Mouse (Mus musculus): ENCODE results near the gene Gm49601. TPM values are rescaled to one million over a fixed set of nuclear protein-coding genes. Genes with fewer than 3 reads are reported as not detected.

Gm49601 gene
- total RNA-seq, 4 experiments from 2014 or later, result 207 to 234 (median 219) TPM

DNA sequence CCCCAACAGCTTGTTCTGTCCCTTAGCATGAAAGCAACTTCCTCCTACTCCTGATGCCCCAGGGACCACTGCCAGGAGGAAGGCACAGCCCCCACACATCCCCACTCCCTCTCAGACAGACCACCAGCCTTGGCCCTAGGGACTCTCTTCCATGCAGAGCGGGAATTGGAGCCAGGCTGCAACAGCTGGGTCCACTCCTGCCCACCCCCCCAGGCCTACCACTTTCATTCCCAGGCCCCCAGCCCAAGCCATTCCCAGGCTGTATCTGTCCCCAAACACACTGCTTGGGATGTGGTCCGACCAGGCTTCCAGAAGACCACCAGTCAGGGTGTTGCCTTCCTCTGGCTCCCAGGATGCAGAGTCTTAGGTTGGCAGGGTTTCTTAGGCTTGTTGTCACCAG, 17.1 kb downstream of the Gm49601 start:
- no peak for DNase-seq (ENCODE audit: low spot score in 2 of 2)

DNA sequence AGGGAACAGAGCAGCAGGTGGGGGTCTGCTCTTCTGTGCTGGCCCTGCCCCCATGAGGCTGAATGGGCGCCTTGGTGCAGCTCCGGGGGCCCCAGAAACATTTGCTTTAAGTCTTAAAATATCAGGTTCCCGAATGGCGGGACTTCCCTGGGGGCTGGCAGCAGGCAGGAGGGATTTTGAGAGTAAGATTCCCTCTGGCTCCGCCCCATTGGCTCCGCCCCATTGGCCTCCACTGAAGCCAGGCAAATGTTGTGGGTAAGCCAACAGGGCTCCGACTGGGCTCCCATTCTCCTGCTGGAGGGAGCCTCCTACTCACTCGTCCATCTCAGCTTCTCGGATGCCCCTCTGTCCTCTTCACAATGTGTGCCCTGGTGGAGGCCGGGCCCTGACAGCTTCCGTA, 18.0 kb downstream of the Gm49601 start:
- no peak for DNase-seq (ENCODE audit: low spot score in 2 of 2)

DNA sequence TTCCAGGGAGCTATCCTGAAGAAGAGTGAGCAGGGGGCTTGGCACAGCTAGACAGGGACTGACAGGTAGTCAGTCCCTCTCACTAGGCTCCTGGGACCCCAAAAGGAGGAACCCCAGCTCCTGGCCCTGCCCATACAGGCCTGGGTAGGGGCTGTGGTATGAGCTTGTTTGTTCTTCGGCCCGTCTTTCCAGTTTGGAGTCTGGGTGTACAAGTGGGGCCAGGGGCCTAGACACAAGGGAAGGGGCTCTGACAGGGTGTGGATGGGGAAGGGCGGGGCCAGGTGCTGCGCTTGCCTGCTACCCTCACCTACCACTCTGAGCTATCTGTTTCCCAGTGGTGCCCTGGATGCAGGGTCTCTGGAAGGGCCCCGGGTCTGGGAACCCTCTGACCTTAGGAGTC, 20.5 kb downstream of the Gm49601 start:
- DNase-seq (ENCODE audit: low spot score in 2 of 2), result no peak

DNA sequence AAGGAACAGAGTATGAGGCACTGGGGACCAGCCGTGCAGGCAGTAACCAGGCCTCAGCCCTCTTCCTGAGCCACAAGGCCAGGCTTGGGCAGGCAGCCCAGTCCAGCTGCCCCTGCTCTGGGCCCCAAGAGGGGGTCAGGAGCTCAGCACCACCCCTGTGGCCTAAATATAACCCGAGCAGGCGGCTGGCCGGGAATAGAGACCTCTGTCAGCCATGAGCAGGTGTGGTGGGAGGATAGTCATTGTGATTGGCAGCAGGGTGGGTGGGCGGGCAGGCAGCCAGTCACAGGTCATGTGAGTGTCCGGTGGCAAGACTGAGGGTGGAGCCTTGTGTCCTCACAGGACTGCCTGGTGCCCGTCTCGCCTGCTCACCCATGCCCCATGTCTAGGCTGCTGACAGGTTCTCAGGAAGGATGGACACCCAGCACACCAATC, 21.9 kb downstream of the Gm49601 start:
- DNase-seq (ENCODE audit: low spot score in 2 of 2), result no peak

DNA sequence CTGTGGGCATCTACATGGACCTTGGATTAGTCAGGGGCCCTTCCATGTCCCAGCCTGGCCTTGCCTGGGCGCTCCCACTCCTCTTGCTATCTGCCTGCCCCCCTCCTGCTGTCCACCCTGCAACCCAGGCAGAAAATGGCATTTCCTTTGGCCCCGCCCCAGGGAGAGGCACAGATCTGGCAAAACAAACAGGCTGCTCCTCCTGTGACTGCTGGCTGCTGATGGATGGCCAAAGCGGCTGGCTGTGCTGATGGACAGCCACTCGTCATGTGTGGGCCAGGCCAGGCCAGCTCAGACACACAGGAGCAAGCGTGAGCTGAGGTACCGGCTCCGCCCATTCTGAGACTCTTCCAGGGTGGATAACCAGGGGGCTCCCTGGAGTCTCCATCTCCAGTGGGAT, 24.8 kb downstream of the Gm49601 start:
- DNase-seq (ENCODE audit: low spot score in 2 of 2), result no peak

DNA sequence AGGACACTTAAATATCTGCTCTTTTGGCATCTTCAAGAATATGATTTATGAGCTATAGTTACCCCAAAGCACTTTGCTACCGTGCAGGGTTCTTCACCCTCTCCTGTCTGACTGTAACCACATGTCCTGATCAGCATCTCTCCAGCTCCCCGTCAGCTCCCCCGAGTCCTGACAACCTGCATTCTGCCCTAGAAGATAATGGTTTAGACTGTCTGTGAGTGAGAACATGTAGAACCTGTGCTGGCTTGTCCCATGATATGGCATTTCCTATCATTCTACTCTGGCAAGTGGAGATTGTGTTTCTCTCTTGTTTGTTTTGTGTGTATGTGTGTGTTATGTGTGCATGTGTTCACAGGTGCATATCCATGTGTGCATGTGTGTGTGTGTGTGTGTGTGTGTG, 28.2 kb downstream of the Gm49601 start:
- no peak for DNase-seq (ENCODE audit: low spot score in 2 of 2)

DNA sequence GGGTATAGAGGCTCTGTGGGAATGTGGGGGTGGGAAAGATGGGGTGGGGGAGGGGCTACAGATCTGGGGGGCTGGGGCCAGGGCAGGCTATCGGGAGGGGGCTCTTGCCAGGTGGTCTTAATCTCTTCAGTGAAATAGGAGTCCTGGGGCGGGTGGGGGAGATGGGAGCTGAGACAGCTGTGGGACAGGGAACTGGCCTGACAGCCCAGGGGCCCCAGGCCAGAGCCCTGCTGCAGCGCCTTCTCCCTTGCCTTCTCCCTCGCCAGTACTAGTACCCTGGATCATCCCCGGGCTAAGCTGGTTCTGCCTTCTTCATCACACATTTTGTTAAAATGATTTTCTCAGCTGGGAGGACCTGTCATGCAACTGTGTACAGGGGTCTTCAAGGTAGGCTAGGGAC, 30.0 kb downstream of the Gm49601 start:
- DNase-seq (ENCODE audit: low spot score in 2 of 2), result no peak

DNA sequence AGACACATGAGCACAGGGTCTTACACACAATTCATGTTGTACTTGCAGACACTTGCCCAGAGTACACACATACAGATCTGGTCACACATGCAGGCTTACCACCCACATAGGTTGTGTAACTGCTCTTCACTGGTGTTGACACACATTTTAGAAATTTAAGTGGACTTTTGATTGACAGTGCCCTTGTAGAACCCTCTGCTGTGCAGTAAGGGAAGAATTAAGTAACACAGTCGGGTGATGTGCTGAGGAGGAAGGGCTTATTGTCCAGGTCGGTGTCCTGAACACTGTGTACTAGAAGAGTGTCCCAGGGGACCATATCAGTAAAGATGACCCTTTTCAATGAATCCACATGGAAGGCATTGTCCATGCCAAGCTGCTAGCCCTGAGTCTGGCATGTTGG, 32.3 kb downstream of the Gm49601 start:
- DNase-seq (ENCODE audit: low spot score in 2 of 2), result no peak

DNA sequence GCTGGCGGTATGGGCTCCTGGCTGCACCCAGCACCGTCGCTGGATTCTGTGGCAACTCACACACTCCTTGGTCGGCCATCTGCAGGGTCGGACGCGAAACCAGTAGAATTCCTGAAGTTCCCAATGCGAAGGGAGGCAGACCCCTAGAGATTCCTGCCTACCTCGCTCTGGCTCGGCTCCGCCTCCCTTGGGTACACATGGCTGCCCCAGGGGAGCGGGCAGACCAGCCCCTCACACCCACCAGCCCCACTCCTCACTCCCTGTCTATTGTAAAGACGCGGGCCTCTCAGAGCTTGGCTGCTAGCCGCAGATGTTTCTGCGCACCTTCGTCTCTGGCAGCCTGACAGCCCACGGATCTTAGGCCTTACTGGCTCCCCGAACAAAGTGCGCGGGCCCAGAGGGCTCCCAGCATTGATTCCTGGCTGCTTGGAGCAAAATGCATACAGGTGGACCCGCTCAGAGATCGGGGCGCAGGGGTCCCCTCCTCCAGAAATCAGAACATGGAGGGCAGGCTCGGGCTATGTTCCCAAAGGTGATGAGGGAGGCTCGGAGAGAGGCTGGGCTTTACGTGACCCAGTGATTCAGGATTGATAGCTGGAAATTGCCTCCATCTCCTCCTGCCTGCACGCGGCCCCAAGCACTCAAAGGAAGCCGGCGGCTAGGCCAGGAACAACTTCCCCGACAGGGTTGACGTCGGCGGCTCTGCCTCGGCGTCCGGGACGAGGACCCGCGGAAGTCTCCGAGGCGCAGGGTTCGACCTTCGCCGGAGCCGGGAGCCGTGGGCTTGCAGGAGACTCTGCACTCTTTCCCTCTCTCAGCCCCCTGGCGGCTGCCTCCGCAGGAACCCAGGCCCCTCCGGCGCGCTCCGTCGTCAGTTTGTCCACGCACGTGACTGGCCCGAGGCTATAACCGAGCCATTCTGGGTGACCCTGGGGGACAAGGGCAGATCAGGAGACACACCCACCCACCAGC, 34.9 kb downstream of the Gm49601 start:
- DNase-seq (ENCODE audit: low spot score in 2 of 2), result no peak

DNA sequence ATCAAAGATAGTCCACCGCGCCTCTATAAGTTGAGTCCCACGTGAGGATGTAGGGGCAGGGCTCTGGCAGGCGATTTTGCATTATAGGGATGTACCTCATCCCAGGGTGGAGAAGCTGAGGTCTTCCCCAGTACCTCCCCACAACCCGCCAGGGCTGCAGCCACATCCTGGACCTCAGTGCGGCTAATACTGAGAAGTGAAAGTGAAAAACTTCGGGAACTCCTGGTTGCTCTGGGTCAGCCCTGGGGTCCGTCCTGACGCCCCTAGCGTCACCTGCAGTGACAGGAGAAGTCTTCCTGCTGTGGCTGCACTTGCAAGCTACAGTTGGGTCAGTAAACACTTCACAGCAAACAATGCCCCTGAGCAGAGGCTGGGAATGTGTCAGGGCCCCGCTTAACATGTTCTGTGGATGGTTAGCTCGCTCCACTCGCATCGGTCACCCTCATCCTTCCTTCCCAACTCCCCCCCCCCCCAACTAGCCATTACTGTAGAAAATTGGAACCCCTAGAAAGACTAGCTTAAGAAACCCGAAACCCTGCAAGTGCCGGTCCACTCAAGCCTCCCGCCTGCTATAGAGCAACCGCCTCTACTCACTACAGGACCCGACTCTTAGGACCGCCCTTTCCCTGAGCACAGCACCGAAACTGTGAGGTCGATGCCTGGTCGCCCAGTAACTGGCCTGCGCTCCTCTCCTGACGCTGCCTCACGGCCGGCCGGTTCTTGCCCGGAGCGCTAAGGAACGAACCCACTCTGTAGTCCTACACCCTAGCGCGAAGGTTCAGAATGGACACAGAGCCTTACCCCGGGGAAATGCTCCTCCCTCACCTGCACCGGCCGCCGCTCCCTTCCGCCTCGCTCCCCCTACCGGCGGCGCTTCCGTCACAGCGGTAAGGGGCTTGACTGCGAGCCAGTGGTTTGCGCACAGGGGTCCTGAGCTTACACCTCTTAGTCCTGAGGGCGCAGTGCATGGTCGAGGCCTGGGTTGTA, 36.1 kb downstream of the Gm49601 start, which contains the start of gene Tbx1:
Gene Tbx1, minus strand, starts transcription at position 868 of the 987 bp plus-strand sequence.
- no peak for DNase-seq (ENCODE audit: low spot score in 2 of 2)

DNA sequence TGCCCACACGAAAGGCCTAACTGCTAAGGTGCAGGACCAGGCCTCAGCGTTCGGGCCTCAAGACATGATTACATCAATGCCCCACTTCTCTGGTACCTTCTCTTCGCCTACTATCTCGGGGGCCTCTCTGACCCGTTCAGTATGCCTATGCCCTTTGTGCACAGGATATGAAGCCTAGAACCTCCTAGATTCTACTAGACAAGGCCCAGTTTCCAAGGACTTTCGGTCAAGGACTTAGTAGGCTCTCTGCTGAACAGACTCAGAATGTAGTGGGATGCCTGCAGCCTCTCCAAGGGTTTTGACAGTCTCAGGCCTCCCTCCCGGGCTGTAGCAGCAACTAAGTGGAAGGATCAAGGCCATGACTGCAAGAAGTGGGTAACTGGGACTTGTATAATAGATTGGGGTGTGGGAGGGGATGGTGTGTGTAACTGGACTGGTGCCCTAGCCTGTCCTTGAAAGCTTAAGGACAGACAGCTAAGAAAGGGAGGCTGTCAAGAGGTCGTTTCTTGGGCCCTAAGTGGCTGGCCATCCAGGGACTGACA, 37.1 kb downstream of the Gm49601 start:
- DNase-seq (ENCODE audit: low spot score in 2 of 2), result no peak

DNA sequence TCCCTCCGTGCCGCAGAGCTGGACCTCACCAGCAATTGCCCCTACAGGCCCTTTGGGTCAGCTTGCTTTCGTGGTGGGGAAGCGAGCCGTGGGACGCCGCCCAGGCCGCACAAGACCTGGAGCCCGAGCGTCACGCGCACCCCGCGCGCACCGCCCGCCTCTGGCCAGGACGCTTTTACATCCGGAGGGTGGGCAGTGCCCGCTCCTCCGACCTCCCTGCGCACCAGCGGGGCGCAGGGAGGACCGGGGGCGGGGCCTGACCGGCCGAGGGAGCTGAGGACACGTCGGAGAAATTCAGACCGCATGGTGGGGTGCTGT, 37.5 kb downstream of the Gm49601 start:
- DNase-seq (ENCODE audit: low spot score in 2 of 2), result no peak

DNA sequence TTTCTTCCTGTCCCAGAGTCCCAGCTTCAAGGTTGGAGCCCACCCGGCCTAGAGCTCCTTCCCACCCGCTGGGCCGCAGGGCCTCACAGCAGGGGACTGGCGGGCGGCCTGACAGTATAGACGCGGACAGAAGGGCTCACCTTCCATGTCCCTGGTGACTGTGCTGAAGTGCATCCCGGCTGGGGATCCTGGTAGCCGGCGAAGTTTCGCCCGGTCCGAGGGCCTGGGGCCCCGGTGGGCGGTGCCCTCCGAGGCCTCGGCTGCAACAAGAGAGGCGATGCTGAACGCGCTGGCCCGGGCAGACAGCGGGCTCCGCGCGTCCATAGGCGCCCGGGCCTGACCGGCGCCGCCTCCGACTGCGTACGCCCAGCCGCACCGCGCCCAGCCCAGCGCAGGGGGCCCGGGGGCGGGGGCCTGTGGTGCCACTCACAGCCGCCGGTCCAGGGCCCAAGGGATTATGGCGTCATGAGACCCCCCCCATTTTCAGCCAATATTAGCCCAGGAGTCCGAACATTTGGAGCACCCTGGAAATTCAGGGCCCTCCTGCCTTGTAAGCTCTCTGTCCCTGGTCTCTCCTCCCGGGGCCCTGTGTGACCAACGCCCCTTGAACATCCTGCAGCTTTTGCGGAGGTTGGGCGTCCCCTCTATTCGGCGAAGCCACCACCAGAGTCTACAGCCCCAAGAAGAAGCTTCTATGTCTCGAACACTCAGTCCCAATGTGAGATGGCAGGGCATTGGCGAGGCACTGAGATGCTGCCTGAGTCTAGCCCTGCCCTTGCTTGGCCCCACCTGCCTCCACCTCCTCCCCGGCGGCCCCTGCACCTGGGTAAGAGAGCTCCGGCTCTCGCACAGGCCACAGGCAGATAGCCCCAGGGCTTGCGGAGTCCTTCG, 38.1 kb downstream of the Gm49601 start:
- no peak for DNase-seq (ENCODE audit: low spot score in 2 of 2)

DNA sequence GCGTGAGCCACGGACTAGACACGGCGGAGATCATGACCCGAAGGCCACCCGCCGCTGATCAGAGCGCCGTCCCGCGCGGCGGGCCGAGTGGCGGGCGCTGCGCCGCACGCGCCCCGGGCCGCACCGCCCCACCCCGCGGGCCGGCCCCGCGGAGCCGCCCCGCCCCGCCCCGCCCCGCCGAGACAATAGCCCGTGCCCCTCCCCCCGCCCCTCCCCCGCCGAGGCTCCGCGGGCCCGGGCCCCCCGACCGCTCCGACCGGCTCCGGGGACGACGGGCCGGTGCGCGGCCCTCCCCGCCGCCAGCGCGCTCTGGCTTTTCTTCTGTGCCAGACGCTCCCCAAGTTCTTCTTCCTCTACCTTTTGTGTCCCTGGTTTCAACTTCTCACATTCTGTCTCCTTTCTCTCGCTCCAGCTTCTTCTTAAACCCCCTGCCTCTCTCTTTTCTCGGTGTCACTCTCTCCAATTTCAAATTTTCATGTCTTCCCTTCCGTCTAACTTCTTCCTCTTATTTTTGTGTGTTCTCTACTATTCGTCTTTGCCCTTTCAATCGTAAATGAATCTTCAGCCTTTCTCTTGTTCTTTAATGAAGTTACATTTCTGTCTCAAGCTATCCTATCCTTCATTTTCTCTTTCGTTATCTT, 39.2 kb downstream of the Gm49601 start:
- no peak for DNase-seq (ENCODE audit: low spot score in 2 of 2)

DNA sequence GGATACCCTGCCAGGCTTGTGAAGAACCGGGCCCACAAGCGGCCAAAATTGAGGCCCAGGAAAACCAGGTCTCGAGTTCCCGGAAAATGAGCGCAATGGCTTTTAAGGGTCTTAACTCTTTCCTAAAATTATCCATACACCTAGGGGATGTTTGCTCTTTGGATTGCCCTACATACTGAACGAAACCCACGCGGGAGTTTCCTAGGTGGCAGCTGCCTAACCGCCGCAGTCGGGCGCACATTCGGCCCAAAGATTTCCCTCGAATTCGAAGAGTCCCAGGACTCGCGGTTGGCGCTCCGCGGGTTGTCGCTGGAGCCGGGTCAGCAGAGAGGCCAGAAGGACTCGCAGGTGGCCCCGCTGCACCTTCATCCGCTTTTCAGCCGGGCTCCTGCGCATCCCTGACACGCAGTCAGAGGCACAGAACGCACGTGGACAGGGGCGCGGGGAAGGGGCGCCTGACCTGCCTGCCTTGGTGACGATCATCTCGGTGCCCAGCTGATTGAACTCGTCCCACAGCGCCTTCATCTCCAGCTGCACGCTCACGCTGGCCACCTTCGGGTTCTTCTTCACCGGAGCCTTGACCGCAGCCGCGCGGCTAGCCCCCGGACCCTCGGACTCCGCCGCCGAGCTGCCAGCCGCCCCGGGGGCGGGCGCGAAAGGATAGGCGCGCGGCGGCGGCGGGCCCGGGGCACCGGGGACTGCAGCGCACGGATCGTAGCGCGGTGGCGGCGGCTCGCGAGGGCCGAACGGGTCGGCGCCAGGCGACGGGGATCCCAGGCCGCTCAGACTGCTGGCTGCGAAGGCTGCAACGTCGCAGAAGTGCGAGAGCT, 39.9 kb downstream of the Gm49601 start:
- DNase-seq (ENCODE audit: low spot score in 2 of 2), result no peak

DNA sequence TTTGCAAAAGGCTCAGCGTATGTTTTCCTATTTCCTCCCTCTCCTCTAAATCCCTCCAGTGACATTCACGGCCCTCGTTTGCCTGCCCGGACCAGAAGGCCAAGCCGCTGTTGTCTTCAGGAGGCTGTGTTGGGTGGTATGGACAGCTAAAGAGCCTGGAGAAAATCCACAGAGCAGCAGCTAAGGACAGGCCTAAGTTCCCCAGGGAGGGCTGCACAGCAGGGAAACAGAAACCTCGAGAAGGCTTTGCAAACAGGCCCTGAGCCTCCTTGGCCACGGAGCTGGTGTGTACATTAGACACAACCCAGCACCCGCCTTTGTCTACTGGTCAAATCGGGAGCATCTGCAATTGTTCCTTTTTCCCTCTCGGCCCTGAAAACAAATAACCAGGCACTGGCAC, 40.6 kb downstream of the Gm49601 start:
- DNase-seq (ENCODE audit: low spot score in 2 of 2), result no peak

DNA sequence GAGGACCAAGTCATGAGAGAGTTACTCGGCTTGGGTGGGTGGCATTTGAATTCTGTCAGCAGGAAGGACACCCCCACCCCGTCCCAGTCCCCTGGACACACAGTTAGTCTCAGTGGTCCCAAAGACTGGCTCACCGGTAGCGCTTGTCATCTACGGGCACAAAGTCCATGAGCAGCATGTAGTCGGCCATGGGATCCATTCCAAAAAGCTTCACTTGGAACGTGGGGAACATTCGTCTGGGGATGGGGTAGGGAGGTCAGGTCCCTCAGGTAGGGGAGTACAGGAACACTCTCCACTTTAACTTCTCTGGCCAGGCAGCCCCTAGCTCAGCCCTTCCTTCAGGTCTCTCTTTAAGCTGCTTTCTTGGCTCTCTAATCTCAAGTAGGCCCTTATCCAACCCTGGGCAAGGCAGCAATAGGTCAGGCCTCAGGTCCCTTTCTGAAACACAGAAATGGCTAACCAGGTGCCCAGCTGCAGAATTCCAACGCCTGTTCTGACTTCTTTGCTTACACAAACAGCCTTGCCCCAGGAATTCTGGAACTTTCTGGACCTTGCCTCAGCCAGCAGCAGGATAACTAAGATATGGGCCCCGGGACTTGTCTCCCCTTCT, 41.2 kb downstream of the Gm49601 start:
- no peak for DNase-seq (ENCODE audit: low spot score in 2 of 2)

DNA sequence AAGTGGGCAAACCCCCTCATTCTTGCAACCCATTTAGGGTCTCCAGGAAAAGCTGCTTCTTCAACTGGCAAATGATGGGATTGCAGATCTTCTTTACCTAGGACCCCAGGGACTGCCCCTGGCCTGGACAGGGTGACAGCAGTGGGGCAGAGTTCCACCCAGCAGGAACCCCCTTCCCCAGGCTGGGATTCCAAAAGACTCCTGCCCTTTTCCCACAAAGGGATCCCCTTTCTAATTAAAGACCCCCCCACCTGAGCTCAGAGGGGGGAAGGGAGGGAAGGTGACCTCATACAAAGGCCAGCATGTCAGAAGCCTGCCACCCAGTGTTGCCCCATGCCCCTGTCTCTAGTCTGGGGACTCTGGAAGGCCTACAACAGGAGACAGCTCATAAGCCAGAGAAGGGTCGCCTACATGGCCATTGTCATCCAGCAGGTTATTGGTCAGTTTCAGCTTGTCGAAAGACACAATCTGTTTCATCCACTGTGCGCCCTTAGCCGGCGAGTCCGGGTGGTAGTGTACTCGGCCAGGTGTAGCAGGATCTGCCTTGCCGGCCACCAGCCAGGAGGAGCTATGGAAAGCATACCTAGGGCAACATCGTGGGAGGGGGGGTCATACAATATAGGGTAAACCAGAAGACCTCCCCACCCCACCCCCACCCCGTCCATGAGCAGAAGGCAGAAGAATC, 42.4 kb downstream of the Gm49601 start:
- DNase-seq (ENCODE audit: low spot score in 2 of 2), result no peak

All from left cerebral cortex, adult 8-10 months (tissue).